Mouse (Mus musculus): ENCODE measurements at regions not wholly inside any gene's neighbourhood (a gene's known extent, or its start where the extent isn't known, plus 50 kb on each side); places are given as distances from the start of the nearest gene placed in this dataset.

DNA sequence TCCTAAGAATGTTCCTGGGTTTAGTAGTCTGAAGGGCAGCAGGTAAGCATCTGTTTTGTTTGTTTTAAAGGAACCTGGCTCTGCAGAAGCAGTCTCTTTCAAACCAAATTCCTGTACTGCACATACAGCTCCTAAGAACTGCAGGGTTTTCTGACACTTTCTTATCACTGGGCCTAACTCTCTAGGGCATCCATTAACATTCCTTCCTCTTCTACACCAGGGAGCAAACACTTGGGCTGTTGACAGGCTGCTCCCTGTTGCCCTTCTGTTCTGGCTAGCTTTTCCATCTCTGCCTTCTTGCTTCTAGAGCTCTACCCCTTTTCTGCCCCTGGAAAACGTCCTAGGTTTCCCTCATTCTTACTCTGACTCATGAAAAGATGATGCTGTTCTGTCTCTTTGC, 345.5 kb upstream of the Cwc22 start:
- TF ChIP-seq EP300 (optimal IDR thresholded peaks at IDR 0.05) (no peak), CTCF (IDR thresholded peaks at IDR 0.05; ENCODE audit: low read depth) (no peak)
